Mouse (Mus musculus) left cerebral cortex, postnatal 36 days (tissue): ENCODE measurements at regions not wholly inside any gene's neighbourhood (a gene's known extent, or its start where the extent isn't known, plus 50 kb on each side); places are given as distances from the start of the nearest gene placed in this dataset.
"Not testable (repeated sequence)": the region's sequence is repeated elsewhere in the genome, so short reads cannot be mapped to it uniquely, and the experiment has no call there.

ENCODE experiments used
- DNase-seq, 2 experiments: peaks; one replicate each; pipeline ENCODE4 v3.0.0; 2021 to 2022; ENCODE audit warnings: low spot score in 2 of 2, mixed read lengths in 1 of 2
- intact Hi-C: fragments of 180-260 bp; cut with DNase I; formaldehyde crosslinking; loops from one replicate; pipeline ENCODE4 v1.15.1; 2025

DNA sequence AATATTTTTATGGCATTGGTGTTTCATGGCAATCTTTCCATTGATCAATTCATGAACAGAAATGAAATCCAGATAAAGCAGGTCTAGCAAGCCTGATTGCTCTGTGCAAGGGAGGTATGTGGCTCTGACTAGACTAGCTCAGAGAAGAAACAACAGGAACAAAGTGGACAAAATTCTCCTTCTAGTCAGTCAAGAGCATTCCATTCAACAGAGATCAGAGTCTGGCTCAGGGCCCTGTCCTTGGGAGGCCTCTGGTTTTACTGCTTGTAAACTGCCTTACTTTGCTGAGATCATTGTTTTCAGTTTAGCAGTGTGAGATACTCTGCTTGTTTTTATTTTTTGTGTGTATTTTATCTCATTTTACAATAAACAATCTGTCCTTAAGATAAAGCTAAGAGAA, 607.2 kb downstream of the Anxa1 start:
- DNase-seq: no peak
- intact Hi-C loops: no loop called here

DNA sequence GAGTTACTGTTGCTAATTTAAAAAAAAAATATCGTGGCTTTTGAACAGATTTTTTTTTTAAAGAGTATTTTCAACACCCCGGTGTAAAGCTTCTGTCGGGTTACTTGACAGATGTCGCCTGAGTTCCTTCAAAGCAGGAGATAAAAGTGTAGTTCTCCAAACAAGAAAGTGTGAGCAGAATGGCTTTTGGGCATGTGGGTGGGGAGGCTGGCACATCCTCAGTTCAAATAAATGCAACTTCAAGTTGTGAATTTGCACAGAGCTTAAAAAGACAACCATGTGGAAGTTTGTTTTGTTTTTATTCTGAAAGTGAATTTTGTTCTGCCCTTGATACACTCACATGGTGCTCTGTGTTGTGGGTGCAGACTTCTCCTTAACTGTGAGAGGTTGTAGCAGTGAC, 612.9 kb downstream of the Anxa1 start:
- intact Hi-C loops: no loop called here
- DNase-seq: peak; percentile 33 to 45

DNA sequence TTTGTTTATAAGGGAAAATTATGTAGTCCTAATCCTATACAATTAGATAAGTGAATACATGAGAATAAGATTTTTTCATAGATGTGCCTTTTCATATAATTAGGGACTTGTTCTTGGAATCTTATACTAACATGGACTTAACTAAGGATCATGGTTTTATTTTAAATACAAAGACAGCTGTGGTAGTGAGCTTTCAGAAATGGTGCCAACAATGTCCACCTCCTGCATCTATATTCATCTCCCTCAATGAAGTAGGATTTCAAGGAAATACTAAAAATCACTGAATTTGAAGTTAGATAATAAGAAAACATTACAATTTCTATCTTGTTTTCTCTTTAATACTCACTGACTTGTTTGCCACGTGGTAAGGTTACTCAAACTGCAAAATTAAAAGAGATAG, 619.8 kb downstream of the Anxa1 start:
- DNase-seq: no peak
- intact Hi-C loops: no loop called here

DNA sequence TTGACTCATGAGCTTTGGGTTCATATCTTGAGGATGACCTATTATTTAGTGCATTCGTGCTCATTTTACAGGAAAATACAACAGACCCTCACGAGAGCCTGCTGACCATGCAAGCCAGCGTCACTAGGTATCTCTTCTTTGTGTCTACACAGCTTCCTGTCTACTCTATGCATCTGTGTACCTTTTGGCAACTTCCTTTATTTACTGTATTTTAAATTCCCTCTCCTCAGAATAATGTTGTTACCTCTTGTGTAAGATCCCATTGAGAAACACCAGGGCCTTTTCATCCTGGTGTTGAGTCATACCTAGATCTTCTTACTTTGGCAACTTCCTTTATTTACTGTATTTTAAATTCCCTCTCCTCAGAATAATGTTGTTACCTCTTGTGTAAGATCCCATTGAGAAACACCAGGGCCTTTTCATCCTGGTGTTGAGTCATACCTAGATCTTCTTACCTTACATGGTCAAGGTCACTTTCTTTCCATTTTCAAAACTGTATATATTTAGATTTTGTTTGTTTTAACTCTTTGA, 639.1 kb upstream of the Rorb start:
- DNase-seq, intact Hi-C loops: not testable (repeated sequence)

DNA sequence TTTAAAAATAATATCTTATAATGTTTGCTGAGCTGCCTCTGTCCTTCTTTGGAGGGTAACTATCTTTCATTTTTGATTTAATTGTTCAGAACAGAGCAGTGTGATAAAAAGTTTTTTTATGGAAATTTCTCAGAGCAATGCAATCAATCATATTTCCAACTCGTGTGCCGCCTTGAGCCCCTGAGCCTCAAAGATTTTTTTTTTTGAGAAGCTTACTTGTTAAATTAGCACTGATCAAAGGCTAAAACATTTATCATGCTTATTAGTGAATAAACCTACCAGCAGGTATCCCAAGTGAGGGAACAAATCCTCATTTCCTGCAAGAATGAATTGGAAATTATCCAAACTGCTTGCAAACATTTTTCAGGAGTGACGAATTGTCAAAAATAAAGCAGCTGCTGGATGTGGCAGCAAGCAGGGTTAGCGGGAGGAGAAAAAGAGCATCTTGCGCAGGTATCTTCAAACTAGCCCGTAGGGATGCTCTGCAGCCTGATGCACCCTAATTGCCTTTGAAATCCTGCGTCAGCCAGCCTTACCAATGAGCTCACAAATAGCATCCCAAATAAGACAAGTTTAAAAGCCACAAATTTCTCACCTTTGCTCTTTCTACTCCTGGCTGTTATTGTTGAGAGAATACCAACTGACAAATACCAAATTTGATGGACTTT, 637.0 kb upstream of the Rorb start:
- intact Hi-C loops: no loop called here
- DNase-seq: no peak

DNA sequence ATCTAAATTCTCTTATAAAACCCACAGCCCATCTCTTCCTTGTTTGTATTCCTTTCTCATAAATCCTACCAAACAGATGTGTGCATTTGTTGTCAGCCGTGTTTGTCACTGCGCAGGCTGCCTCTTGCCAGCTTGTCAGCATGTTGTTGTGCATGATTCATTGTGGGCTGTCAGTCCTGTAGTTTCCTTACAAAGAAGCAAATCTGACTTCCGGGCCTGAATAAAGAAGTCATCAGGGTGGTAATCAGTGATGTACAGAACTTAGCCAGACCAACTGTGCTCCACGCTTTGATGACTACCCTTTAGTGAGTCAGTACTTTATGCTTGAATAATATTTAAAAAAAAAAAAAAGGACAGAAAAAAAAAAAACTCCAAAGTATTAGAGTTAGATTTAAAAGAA, 608.9 kb upstream of the Rorb start:
- intact Hi-C loops: no loop called here
- no peak for DNase-seq
